Mouse (Mus musculus): ENCODE data around the gene Smoc1.

GRCm38 (mm10) chr12:81094766-81095405, 68.3 kb downstream of the Smoc1 start:
- TF ChIP-seq CTCF (IDR thresholded peaks at IDR 0.05; ENCODE audit: control insufficient read depth, insufficient read depth, insufficient replicate concordance, low read depth, low read length) = no peak
- TF ChIP-seq POLR2A (IDR thresholded peaks at IDR 0.05; ENCODE audit: control insufficient read depth, low read depth, low read length) = no peak

Measured in testis, adult 2 months (tissue).